Mouse (Mus musculus) MN1 (cell line): ENCODE measurements around the gene Gm21497.
"Not testable (repeated sequence)": the region's sequence is repeated elsewhere in the genome, so short reads cannot be mapped to it uniquely, and the experiment has no call there.

ENCODE experiments used
- DNase-seq: peaks from one replicate; pipeline ENCODE4 v3.0.0-alpha.2; 2016; ENCODE audit warnings: low spot score

Gm21497 gene

DNA sequence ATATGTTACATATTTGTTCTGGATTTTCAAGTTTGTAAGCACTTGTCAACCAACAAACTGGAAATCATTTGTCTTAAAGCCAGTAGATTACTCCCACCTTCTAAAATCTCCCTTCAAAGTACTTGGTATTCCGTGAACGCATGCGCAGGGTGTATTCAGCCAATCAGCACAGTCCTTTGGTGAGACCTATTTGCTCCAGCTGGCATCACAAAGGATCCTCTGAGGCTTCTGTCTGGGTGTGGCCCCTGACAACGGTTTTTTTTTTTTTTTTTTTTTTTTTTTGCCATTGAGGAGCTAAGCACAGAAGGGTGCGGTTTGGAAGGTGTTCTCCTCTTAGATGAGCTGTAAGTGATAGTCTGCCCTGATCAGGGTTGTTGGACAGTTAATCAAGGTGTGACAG lies at the start of gene Gm21497:
Gm21497 (plus strand) TSS at position 301 of the 400 bp plus-strand sequence.
- DNase-seq: not testable (repeated sequence)
